Mouse (Mus musculus) CH12F3 (cell line): ENCODE data around the gene Slc25a10.

Experiments used
- in situ Hi-C: fragments of 300-500 bp; cut with MboI; formaldehyde crosslinking; loops from 2 replicates; pipeline ENCODE4 v1.14.3; 2020; ENCODE audit warnings: low sequenced_read_pairs

Slc25a10 gene

GRCm38 (mm10) chr11:120484265-120484981, 7.2 kb upstream of the Slc25a10 start, which contains the start of gene Mrpl12:
TSS of gene Mrpl12 (plus strand) at chr11:120484613.
- in situ Hi-C loops: no loop called here

GRCm38 (mm10) chr11:120485251-120485650, 6.4 kb upstream of the Slc25a10 start:
- in situ Hi-C loops: no loop called here

GRCm38 (mm10) chr11:120488516-120488915, 3.1 kb upstream of the Slc25a10 start:
- in situ Hi-C loops: no loop called here

DNA sequence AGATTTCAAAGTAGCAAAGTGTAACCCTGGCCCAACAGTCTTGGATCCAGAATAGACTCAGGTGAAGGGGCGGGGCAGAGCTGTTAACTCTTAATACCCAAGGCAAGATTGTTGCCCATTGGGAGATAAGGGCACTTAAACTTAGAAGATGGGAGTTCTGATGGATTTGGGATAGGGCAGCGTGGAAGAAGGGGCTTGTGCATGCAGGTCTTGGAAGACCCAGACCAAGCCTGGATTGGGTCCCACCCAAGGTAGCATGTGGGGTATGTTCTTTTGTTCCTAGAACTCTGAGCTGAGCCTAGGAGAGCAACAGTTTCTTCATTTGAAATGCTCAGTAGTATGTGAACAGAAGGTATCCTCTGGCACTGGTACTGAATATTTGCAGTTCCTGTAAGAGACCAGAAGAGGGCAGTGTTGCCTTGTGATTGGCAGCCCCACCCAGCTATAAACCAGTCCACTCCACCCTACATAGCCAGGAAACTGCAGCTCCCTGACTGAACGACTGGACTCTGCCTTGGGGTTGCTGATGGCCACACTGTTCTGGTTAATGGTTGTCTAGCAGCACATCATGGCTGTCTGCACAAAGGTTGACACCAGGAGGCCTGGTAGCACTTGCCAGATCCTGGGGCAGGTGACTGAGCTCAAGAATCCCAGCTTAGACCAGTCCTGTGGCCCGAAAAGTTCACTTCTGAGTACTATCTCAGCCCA, 2.4 kb upstream of the Slc25a10 start:
- in situ Hi-C loops: no loop called here

DNA sequence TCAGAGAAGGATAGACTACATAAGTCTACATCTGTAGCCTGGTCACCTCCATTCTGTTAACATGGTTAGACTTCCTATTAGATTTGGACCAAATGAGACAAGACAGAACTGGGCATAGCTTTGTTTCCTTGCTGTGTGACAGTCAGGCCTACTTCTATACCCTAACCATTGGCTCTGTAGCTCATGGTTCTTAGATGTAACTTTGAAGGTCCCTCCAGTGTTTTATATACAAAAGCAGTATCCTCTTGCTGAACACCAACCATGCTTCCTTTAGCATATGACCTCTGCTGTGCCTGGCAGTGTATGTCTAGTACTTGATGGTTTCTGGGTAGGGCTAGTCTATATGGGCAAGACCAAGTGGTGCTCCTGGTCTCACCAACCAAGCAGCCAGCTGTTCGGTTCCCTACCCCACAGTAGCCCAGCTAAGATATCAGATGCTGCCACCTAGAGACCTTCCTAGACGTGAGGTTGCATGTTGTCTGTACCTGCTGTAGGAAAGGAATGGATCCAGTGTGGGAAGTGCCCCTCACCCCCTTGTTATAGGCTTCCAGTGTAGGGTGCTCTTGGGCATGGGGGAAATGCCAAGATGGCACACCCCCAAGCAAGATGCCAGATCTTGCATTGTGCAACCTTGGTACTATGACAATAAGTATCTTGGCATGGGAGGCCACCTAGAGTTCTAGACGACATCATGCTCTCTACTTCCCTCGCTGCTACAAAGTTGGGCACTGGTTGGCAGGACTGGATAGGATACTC, 1.2 kb upstream of the Slc25a10 start:
- in situ Hi-C loops: no loop called here

DNA sequence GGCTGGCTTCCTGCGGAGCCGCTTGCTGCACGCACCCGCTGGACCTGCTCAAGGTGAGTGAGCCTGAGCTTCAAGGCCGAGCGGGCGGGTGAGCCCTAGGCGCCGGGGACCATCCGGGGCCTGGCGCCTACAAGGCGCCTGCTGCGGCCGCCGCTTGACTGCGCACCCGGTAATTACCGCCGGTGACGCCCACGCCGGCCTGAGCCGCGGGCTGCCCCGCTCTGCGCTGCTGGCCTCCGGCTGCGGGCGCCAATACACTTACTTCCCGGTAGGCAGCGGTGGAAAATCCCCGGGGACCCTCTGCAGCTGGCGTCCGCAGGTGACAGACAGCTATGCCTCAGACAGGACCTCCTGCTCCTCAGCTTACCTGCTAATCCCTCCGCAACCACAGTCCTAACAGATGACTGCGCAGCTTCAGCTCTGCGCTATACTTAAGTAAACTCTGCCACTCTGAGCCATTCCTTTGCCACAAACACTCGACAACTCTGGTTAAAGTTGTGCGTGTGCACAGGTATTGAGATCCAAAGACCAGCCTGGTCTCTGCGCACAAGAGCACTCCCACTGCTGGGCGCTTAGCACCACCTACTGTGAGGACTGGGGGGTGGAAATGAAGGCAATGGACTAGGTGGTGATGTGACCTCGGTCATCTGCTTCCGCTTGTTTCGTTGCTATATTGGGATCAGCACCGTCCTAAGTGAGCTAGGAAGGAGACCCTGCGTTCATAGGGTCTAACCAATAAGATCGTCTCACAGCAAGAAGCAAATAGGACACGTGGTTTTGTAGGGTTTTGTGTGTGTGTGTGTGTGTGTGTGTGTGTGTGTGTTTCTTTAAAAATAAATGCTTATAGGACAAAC, 611 bp downstream of the Slc25a10 start:
- in situ Hi-C loops: no loop called here

DNA sequence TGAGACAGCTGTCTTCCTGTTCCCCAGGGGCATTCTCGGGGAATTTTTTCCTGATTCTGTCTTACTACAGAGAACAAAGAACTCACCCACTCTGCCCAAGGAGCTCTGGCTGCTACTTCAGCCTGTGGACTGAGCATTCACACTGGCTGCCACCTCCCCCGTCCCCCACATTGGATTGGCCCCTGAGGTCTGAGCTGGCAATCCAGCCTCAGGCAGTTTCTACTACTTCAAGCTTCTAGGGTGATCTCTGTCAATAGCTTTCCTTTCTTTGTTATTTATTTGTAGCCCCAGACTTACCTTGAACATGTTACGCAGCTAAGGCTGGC, 1.2 kb downstream of the Slc25a10 start:
- in situ Hi-C loops: no loop called here

GRCm38 (mm10) chr11:120493351-120493750, 1.7 kb downstream of the Slc25a10 start:
- in situ Hi-C loops: no loop called here

DNA sequence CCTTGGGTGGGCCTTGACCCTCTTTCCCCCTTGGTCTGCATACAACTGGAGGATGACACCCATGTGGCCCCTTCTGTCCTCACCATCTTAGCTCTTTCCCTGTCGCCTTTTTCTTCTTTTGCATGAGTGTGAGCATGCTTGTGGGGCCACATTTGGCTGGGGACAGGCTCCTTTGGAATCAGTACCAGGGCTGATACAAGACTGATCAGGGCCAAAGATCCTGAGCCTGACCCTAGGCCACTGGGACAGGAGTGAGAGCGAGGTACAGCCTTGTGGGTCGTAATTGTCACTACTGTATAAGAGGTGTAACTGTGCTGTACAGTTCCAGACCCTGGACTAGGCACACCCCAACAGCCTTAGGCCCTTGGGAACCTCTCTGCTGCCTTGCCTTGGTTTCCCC, 2.3 kb downstream of the Slc25a10 start:
- in situ Hi-C loops: no loop called here

DNA sequence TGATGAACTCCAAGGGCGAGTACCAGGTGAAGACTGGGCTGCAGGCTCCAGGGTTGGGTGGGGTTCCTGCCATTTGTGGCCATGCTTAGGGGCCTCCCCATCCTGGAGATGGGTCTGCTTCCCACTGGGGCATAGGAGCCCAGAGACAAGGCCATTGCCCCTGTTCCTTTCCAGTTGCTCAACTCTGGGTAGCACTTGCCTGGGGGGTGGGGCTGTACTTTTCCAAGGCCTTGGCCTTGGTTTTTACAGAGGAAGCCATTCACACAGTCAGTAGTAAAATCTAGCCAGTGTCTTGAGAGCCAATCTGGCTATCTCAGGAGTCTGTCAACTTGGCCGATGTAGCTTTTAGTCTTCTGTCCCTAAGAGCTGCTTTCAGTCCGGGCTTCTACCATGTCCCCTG, 5.8 kb downstream of the Slc25a10 start:
- in situ Hi-C loops: no loop called here

GRCm38 (mm10) chr11:120498226-120498625, 6.6 kb downstream of the Slc25a10 start:
- in situ Hi-C loops: no loop called here

DNA sequence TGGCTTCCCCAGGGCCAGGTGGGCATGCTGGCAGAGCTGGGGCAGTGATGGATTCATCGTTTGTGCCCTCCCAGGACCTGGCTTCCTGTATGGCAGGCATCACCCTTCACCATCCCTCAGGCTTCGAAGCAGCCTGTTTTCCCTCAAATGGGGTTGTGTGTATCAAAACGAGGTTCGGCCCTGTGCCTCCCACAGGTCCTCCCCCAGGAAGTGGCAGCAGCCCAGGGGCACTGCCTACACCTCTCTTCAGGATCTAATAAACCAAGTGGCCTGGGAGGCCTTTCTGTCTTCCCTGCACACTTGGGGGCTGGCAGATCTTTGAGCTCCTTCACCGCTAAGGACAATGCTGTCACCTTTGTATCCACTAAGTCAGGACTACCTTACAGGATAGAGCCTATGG, 7.3 kb downstream of the Slc25a10 start:
- in situ Hi-C loops: no loop called here

DNA sequence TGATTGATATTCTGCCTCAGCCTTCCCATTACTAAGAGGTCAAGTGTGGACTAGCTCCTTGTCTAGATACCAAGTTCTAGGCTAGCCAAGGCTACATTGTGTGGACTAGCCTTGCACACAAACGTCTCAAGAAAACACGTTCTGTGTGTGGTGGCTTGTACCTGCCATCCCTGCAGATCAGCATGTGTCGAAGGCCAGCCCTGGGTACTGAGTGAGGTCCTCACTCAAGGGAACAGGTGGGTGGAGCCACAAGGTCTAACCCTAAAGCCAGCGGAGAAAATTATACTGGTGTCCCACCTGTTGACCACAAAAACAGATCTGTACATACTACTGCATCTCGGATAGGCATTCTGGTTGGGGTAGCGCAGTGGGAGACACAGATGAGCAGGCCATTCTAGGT, 8.3 kb downstream of the Slc25a10 start:
- in situ Hi-C loops: no loop called here

DNA sequence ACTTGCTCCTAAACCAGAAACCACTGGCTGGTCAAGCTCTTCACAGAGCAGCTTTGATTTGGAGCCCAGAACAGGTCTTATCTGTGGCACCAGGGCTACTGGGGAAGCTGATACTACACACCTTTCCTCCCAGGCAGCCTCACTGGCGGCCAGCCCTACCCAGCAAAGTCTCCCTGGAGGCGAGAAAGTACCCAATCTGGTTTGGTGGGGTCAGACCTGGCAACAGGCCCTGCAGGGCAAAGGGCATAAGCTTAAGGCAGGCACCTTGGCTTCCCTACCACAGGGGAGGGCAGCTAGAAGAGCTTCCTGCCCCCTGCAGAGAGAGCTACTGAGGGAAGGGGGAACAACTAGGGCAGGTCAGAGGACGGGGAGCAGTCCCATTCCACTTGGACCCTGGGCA, 8.7 kb downstream of the Slc25a10 start:
- in situ Hi-C loops: no loop called here

DNA sequence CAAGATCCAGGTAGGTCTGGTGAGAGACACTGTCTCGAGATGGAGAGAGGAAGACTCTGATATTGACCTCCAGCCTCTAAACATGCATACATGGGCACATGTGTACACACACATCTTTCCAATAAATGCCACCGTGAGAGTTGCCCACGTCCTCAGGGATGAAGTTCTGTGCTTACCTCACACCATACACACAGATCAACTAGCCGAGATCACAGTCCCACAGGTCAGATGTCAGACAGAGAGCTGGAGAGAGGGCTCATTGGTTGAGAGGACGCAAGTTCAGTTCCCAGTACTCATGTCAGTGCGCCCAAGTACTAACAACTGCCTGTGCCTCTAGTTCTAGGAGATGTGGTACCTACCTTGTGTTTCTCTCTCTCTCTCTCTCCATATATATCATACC, 9.4 kb downstream of the Slc25a10 start:
- in situ Hi-C loops: no loop called here

GRCm38 (mm10) chr11:120501701-120502100, 10.1 kb downstream of the Slc25a10 start:
- in situ Hi-C loops: no loop called here

DNA sequence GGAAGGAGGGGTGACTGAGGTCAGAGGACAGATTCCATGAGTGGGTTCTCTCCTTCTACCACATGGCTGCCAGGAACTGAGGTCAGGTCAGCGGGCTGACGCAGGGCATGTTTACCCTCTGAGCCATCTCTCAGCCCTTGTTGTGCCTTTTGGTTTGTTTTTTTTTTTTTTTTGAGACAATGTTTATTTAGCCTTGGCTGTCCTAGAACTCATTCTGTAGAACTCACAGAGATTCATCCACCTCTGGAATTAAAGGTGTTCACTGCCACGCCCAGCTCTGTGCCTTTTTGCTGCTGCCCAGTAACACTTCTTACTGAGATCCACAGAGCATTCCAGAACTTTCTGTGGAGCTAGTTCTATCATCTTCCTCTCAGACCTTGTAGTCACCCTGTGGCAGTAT, 14.0 kb downstream of the Slc25a10 start:
- in situ Hi-C loops: no loop called here

- in situ Hi-C loops: no loop called here
Measured at GRCm38 (mm10) chr11:120506899-120507298, 15.3 kb downstream of the Slc25a10 start.

- in situ Hi-C loops: no loop called here
Measured at GRCm38 (mm10) chr11:120507611-120508289, 16.1 kb downstream of the Slc25a10 start.

- in situ Hi-C loops: no loop called here
Measured at GRCm38 (mm10) chr11:120508290-120508870, 16.7 kb downstream of the Slc25a10 start.
